Mouse (Mus musculus) bone marrow, adult 2 months (tissue): ENCODE results near the gene Prss8.

Source experiments
- CTCF ChIP-seq: fragments of 200-500 bp; IDR thresholded peaks from 2 replicates; pipeline ENCODE4 v1.5.1; 2011; ENCODE audit warnings: low read length, control low read depth; ENCODE audit not compliant: control insufficient read depth, insufficient read depth
- POLR2A ChIP-seq: fragments of 200-500 bp; IDR thresholded peaks from 2 replicates; pipeline ENCODE4 v1.6.1; 2011; ENCODE audit warnings: low read depth, mild to moderate bottlenecking, control low read depth, low read length, borderline replicate concordance; ENCODE audit not compliant: control insufficient read depth

- TF ChIP-seq POLR2A (no peak), CTCF (no peak)
These were observed 2.5 kb upstream of the Prss8 start for GRCm38 (mm10) chr7:127932273-127933031.
